Mouse (Mus musculus) CD4-positive naive resting alpha-beta T cell, adult 76 days (primary cell): ENCODE results near the gene Umodl1. TPM values are rescaled to one million over a fixed set of nuclear protein-coding genes. Genes with fewer than 3 reads are reported as not detected.

Source experiments
- total RNA-seq: library from RNA; stranded (reverse); gene quantifications from one replicate; pipeline ENCODE4 v1.2.4, GENCODE M21; 2023

The Umodl1 gene
- not detected for total RNA-seq

DNA sequence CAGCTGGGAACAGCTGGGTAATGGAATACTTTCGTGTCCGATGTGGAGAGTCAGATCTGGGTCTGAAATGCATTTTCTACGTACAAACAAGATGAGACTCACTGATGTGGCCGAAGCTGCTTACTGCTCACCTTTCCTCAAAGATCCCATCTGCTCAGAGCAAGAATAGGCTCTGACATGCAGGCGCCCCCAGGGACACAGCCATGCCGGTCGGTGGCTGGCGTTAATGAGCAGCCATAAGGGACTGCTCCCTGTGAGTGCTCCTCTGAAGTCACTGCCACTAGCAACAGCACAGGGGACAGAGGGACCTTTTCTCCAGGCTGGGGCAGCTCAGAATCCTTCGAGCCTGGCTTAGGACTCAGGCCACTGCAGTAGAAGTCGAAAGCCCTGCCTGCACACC is at the start of gene Umodl1:
Umodl1 (plus strand) TSS at position 301 of the 400 bp plus-strand sequence.

DNA sequence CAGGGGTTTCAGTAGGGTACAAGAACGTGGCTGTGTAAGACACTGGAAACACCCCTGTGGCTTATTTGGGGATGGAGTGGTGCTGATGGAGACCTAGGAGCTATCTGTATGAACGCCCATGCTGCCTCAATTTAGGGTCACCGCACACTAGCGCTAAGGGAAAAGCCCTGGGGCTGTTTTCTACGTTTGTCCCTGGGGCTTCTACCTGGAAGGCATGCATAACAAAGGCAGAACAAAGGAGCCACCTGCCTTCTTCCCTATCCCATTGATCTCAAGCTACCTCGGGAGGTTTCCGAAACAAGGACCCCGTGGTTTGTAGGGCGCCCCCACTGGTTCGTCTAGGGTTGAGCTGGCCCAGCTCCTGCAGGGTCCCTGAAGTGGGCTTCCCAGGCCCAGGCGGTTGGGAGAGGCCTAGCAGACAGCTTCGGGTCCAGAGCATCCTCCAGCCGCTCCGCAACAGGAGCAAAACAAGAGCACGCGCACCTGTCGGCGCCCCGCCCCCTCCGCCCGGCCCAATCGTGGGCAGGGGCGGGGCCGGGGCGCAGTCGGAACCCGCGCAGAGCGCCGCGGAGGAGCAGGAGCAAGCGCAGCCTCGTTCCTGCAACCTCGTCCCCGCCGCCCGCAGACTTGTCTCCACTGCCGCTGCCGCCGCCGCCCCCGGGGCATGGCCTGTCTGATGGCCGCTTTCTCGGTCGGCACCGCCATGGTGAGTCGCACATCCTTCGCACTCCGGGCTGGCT is 102.9 kb downstream of the Umodl1 start, which contains the start of gene Abcg1:
Abcg1 (plus strand) TSS at position 525 of the 740 bp plus-strand sequence.

Other genes with a start within 250 kb of the Umodl1 start
- not detected for gene Glp1r, start 52.8 kb upstream of the Umodl1 start, total RNA-seq
- 124 TPM for gene Abcg1, start 103.0 kb downstream of the Umodl1 start, total RNA-seq
- not detected for gene Tff3, start 175.0 kb downstream of the Umodl1 start, total RNA-seq
- not detected for gene Tff2, start 189.6 kb downstream of the Umodl1 start, total RNA-seq
- not detected for gene Tff1, start 210.6 kb downstream of the Umodl1 start, total RNA-seq
- 0.47 TPM for gene Tmprss3, start 244.3 kb downstream of the Umodl1 start, total RNA-seq